Mouse (Mus musculus): Measurements from ENCODE around the gene Zwilch. TPM values are rescaled to one million over a fixed set of nuclear protein-coding genes. Genes with fewer than 3 reads are reported as not detected.

The Zwilch gene
- total and polyA plus RNA-seq, 3 experiments, result 49.3 to 74.1 (median 72.8) TPM

GRCm38 (mm10) chr9:64114646-64115045, 58.3 kb downstream of the Zwilch start:
- H3K4me1 ChIP-seq (ENCODE audit: control insufficient read depth in 1 of 2, insufficient read depth in 2 of 2), result no peaks in the 10 kb centered on the region
- TF ChIP-seq USF2 (conservative IDR thresholded peaks at IDR 0.05; ENCODE audit: low read depth, low read length) (no peak), ZNF384 (IDR thresholded peaks at IDR 0.05; ENCODE audit: low read depth, low read length) (no peak), HCFC1 (IDR thresholded peaks at IDR 0.05; ENCODE audit: low read depth, low read length) (no peak), ETS1 (conservative IDR thresholded peaks at IDR 0.05; ENCODE audit: low read depth, low read length) (no peak), RAD21 (IDR thresholded peaks at IDR 0.05; ENCODE audit: low read depth, low read length) (no peak), CHD2 (IDR thresholded peaks at IDR 0.05; ENCODE audit: low read length) (no peak), TBP (conservative IDR thresholded peaks at IDR 0.05; ENCODE audit: low read depth, low read length) (no peak), NELFE (IDR thresholded peaks at IDR 0.05; ENCODE audit: low read depth, low read length) (no peak), KAT2A (IDR thresholded peaks at IDR 0.05; ENCODE audit: insufficient replicate concordance, low read length) (no peak), SIN3A (IDR thresholded peaks at IDR 0.05; ENCODE audit: low read length) (no peak), MXI1 (IDR thresholded peaks at IDR 0.05; ENCODE audit: low read depth, low read length) (no peak), ZC3H11A (IDR thresholded peaks at IDR 0.05; ENCODE audit: low read depth, low read length) (no peak), MYC (IDR thresholded peaks at IDR 0.05; ENCODE audit: low read depth, low read length) (no peak), JUN (IDR thresholded peaks at IDR 0.05; ENCODE audit: insufficient read depth, low read depth, low read length) (no peak), IRF4 (IDR thresholded peaks at IDR 0.05; ENCODE audit: low read depth, low read length) (no peak), MAFK (IDR thresholded peaks at IDR 0.05; ENCODE audit: insufficient replicate concordance, low read length) (no peak), TCF12 (IDR thresholded peaks at IDR 0.05; ENCODE audit: low read depth, low read length) (no peak), MAX (IDR thresholded peaks at IDR 0.05; ENCODE audit: low read length) (no peak)
- H3K79me2 ChIP-seq (replicated peaks; ENCODE audit: control insufficient read depth, extremely low read depth, insufficient read depth, poor library complexity, severe bottlenecking), result no peaks in the 10 kb centered on the region
- H3K4me3 ChIP-seq (replicated peaks in 1 of 3; ENCODE audit: low read depth in 2 of 3, low read length in 2 of 3, poor library complexity in 1 of 3), result no peak overlapping the region
- dilution Hi-C loops (cut with MboI; ENCODE audit: extremely low pct_ligation_motif_present, extremely low pct_unique_long_range_greater_than_20kb, low sequenced_read_pairs) (no loop called here), in situ Hi-C loops (cut with MboI; ENCODE audit: low pct_ligation_motif_present, low pct_unique_long_range_greater_than_20kb, low sequenced_read_pairs) (no loop called here)
- no peaks in the 10 kb centered on the region for H3K27me3 ChIP-seq (replicated peaks)
- H3K9me3 ChIP-seq (replicated peaks; ENCODE audit: low read length), result no peaks in the 10 kb centered on the region
- no peak overlapping the region for H3K27ac ChIP-seq (ENCODE audit: insufficient read depth, low read depth)
- no peak overlapping the region for H3K9ac ChIP-seq (ENCODE audit: insufficient read depth, low read depth)
- DNase-seq (ENCODE audit: extremely low read depth), result no peak
- no peaks in the 10 kb centered on the region for H3K36me3 ChIP-seq (replicated peaks in 1 of 2; ENCODE audit: control insufficient read depth in 1 of 2, insufficient read depth in 1 of 2, low read length in 1 of 2)
- H3K4me2 ChIP-seq (ENCODE audit: insufficient read depth, low read depth, poor library complexity, severe bottlenecking), result no peak overlapping the region

- Histone ChIP-seq H3K4me1 (ENCODE audit: control insufficient read depth in 1 of 2, insufficient read depth in 2 of 2) (peaks cover 0 to 3% of the 10 kb centered on the region in 2 experiments; a peak in 2 of 4 replicates), H3K4me2 (ENCODE audit: insufficient read depth, low read depth, poor library complexity, severe bottlenecking) (no peak overlapping the region), H3K9ac (ENCODE audit: insufficient read depth, low read depth) (no peak overlapping the region), H3K4me3 (replicated peaks in 1 of 3; ENCODE audit: low read depth in 2 of 3, low read length in 2 of 3, poor library complexity in 1 of 3) (no peak overlapping the region), H3K27ac (ENCODE audit: insufficient read depth, low read depth) (no peak overlapping the region), H3K36me3 (replicated peaks in 1 of 2; ENCODE audit: control insufficient read depth in 1 of 2, insufficient read depth in 1 of 2, low read length in 1 of 2) (no peaks in the 10 kb centered on the region), H3K27me3 (replicated peaks) (no peaks in the 10 kb centered on the region), H3K9me3 (replicated peaks; ENCODE audit: low read length) (no peaks in the 10 kb centered on the region), H3K79me2 (replicated peaks; ENCODE audit: control insufficient read depth, extremely low read depth, insufficient read depth, poor library complexity, severe bottlenecking) (no peaks in the 10 kb centered on the region)
- no peak for DNase-seq (ENCODE audit: extremely low read depth)
- in situ Hi-C loops (cut with MboI; ENCODE audit: low pct_ligation_motif_present, low pct_unique_long_range_greater_than_20kb, low sequenced_read_pairs), result no loop called here
- dilution Hi-C loops (cut with MboI; ENCODE audit: extremely low pct_ligation_motif_present, extremely low pct_unique_long_range_greater_than_20kb, low sequenced_read_pairs), result no loop called here
- TF ChIP-seq RCOR1 (conservative IDR thresholded peaks at IDR 0.05; ENCODE audit: low read depth, low read length) (no peak), BHLHE40 (IDR thresholded peaks at IDR 0.05; ENCODE audit: low read depth, low read length) (no peak), MXI1 (IDR thresholded peaks at IDR 0.05; ENCODE audit: low read depth, low read length) (no peak), JUND (conservative IDR thresholded peaks at IDR 0.05; ENCODE audit: low read depth, low read length) (no peak), HCFC1 (IDR thresholded peaks at IDR 0.05; ENCODE audit: low read depth, low read length) (no peak), SIN3A (IDR thresholded peaks at IDR 0.05; ENCODE audit: low read length) (no peak), MEF2A (IDR thresholded peaks at IDR 0.05; ENCODE audit: borderline replicate concordance, low read depth, low read length) (no peak), ZKSCAN1 (IDR thresholded peaks at IDR 0.05; ENCODE audit: borderline replicate concordance, low read depth, low read length) (no peak), JUN (IDR thresholded peaks at IDR 0.05; ENCODE audit: insufficient read depth, low read depth, low read length) (no peak), ZC3H11A (IDR thresholded peaks at IDR 0.05; ENCODE audit: low read depth, low read length) (no peak)
These were observed 62.4 kb downstream of the Zwilch start for GRCm38 (mm10) chr9:64110502-64110901.
